Mouse (Mus musculus) liver, postnatal 0 days (tissue): ENCODE measurements around the gene AW549877. TPM values are rescaled to one million over a fixed set of nuclear protein-coding genes. Genes with fewer than 3 reads are reported as not detected.

Experiments
- ATAC-seq: fragments of 200-750 bp; cut with Nextera tagmentation; 2 replicates; pipeline ENCODE4 v1.8.0; 2017; ENCODE audit warnings: mild to moderate bottlenecking, moderate library complexity
- DNase-seq: peaks from one replicate; pipeline ENCODE4 v3.0.0-alpha.2; 2016
- H3K27ac ChIP-seq: fragments of 300-500 bp; sonication (generic); 2 replicates; pipeline ENCODE4 v1.5.1; 2014; ENCODE audit warnings: antibody characterized with exemption, moderate library complexity, mild to moderate bottlenecking, low read depth
- H3K27me3 ChIP-seq: fragments of 300-500 bp; sonication (generic); 2 replicates; pipeline ENCODE4 v1.6.1; 2014; ENCODE audit warnings: low read length, control low read depth, mixed read lengths; ENCODE audit not compliant: insufficient read depth
- H3K36me3 ChIP-seq: fragments of 300-500 bp; sonication (generic); replicated peaks from 2 replicates; pipeline ENCODE4 v1.6.1; 2014; ENCODE audit warnings: mild to moderate bottlenecking, control low read depth, low read length, moderate library complexity, mixed read lengths; ENCODE audit not compliant: insufficient read depth
- H3K4me1 ChIP-seq: fragments of 300-500 bp; sonication (generic); 2 replicates; pipeline ENCODE4 v1.6.1; 2014; ENCODE audit warnings: antibody characterized with exemption, mild to moderate bottlenecking, control low read depth; ENCODE audit not compliant: insufficient read depth
- H3K4me2 ChIP-seq: fragments of 300-500 bp; sonication (generic); 2 replicates; pipeline ENCODE4 v1.6.1; 2014; ENCODE audit warnings: low read depth, mild to moderate bottlenecking, low read length, moderate library complexity, mixed read lengths
- H3K4me3 ChIP-seq: fragments of 300-500 bp; sonication (generic); 2 replicates; pipeline ENCODE4 v1.5.1; 2014; ENCODE audit warnings: low read depth, low read length
- H3K9ac ChIP-seq: fragments of 300-500 bp; sonication (generic); replicated peaks from 2 replicates; pipeline ENCODE4 v1.6.1; 2014; ENCODE audit warnings: mild to moderate bottlenecking, moderate library complexity
- H3K9me3 ChIP-seq: fragments of 300-500 bp; sonication (generic); 2 replicates; pipeline ENCODE4 v1.6.1; 2016; ENCODE audit warnings: mild to moderate bottlenecking, control low read depth, low read length, mixed read lengths
- CTCF ChIP-seq: sonication (generic); IDR thresholded peaks from 2 replicates; pipeline ENCODE4 v1.5.1; 2016; ENCODE audit warnings: antibody characterized with exemption, low read depth
- EP300 ChIP-seq: IDR thresholded peaks from 2 replicates; pipeline ENCODE4 v1.6.1; 2016; ENCODE audit warnings: antibody characterized with exemption, low read depth, mild to moderate bottlenecking
- WGBS: fragments of 180-500 bp; shearing (Covaris S2); extraction: QIAGEN DNeasy Blood & Tissue Kit; methylation state at CpG from one replicate; pipeline ENCODE4 v1.1.7; 2014; ENCODE audit not compliant: insufficient replicate concordance; 5-methylcytosine and 5-hydroxymethylcytosine counted together
- polyA plus RNA-seq: library from polyadenylated mRNA; unstranded; fragments of >200 nt; fragmentation: Nextera tagmentation; extraction: Ambion mirVana; gene quantifications from 2 replicates; pipeline ENCODE4 v1.2.1, GENCODE M21; 2015

Gene AW549877
- polyA plus RNA-seq, 1 experiment from 2014 or later: 5.7 TPM

DNA sequence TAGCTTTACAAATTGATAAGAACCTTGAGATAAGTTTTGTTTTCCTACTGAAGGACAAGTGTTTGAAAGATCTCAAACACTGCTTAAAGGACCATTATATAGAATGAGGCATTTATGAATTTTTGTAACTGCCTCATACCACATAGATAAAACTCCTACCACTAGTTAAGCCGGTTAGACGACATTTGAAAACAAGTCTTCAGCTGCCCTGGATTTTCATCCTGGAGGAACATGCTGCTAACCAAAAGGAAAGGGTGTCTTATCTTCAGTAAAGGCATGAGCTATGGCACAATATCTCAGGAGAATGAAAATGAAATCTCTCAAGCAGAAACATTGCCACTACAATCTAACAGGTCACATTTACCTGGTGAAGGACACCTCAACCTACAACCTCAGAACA, 28.2 kb upstream of the AW549877 start:
- no peak overlapping the region for H3K9ac ChIP-seq
- no peak overlapping the region for H3K4me2 ChIP-seq
- no peaks in the 10 kb centered on the region for H3K27me3 ChIP-seq
- H3K36me3 ChIP-seq: no peaks in the 10 kb centered on the region
- no peak for TF ChIP-seq EP300
- TF ChIP-seq CTCF: no peak
- ATAC-seq: no peak
- H3K27ac ChIP-seq: no peak overlapping the region
- H3K4me1 ChIP-seq: peaks cover 3% of the 10 kb centered on the region
- no peak overlapping the region for H3K4me3 ChIP-seq
- no peak for DNase-seq
- no peaks in the 10 kb centered on the region for H3K9me3 ChIP-seq
- 68% methylated on average over 2 of the region's 2 CpGs for WGBS

DNA sequence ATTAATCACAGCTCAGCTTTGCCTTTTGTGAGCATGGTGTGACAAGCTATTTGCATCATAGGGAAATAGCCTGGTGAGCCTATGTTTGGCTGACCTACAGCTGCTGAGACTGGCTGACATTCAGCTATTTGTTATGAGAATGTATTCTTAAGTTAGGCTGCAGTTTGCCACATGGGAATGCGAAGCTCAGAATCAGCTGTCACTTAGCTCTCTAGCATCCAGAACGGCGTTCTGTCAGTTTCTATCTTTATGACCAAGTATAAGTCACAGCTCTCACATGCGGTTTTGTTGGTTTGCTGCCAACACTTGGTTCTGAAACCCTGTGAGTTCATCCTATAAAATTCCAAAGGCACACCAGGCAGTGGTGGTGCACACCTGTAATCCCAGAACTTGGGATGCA, 25.2 kb upstream of the AW549877 start:
- 84% methylated on average over 4 of the region's 4 CpGs for WGBS

DNA sequence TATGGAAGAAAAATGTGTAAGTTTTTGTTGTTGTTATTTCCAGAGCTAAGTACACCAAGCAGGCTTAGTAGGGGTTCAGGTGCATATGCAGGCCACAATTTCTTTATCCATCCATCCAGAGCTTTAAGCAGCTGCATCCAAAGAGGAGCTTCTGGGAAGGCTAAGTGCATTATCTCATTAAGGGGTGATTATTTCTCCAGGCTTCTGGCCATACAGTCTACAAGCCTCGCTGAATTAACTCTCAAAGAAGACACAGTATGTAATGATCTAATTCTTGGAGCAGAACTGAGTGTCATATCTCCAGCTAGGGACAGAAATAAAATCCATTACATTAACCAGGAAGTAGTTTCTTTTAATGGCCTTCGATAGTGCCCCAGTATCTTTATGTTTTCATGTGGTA, 18.3 kb upstream of the AW549877 start:
- H3K4me1 ChIP-seq: no peaks in the 10 kb centered on the region
- 70% methylated on average over 2 of the region's 2 CpGs for WGBS
- TF ChIP-seq EP300: no peak
- no peak for TF ChIP-seq CTCF
- H3K36me3 ChIP-seq: no peaks in the 10 kb centered on the region
- H3K27ac ChIP-seq: no peak overlapping the region
- no peak for ATAC-seq
- no peak overlapping the region for H3K4me3 ChIP-seq
- H3K27me3 ChIP-seq: no peaks in the 10 kb centered on the region
- no peak overlapping the region for H3K4me2 ChIP-seq
- H3K9ac ChIP-seq: no peak overlapping the region
- no peak for DNase-seq
- H3K9me3 ChIP-seq: no peaks in the 10 kb centered on the region

More for the DNA sequence above, 25.2 kb upstream of the AW549877 start:
- Histone ChIP-seq H3K4me2 (no peak overlapping the region), H3K9ac (no peak overlapping the region), H3K27me3 (no peaks in the 10 kb centered on the region), H3K9me3 (no peaks in the 10 kb centered on the region), H3K36me3 (no peaks in the 10 kb centered on the region), H3K4me1 (no peaks in the 10 kb centered on the region), H3K27ac (no peak overlapping the region), H3K4me3 (no peak overlapping the region)
- DNase-seq (no peak), ATAC-seq (no peak)
- TF ChIP-seq EP300 (no peak), CTCF (no peak)

DNA sequence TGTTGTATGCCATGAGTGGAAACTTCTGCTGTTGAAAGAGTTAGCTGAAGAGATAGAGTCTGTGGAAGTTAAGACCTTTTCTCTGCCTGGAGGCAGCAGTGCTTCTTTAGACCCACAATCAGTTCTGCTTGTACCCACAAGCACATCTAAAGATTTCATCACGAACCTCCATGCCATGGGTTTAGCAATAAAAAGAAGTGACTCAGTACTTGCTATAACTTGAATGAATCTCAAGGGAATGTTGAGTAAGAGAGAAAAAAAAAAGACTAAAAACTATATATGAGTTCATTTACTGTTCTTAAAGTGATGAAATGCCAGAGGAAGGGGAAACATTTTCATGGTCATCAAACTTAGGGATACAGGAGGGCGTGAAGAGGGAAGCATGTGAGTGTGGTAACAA, 5.0 kb upstream of the AW549877 start:
- no peaks in the 10 kb centered on the region for H3K36me3 ChIP-seq
- H3K9me3 ChIP-seq: no peaks in the 10 kb centered on the region; the same call in 1 of the 2 replicates
- 58% methylated on average over 2 of the region's 2 CpGs for WGBS
- DNase-seq: no peak
- ATAC-seq: no peak
- no peak overlapping the region for H3K4me2 ChIP-seq
- TF ChIP-seq EP300: no peak
- no peak for TF ChIP-seq CTCF
- no peaks in the 10 kb centered on the region for H3K27me3 ChIP-seq
- no peak overlapping the region for H3K4me3 ChIP-seq
- H3K9ac ChIP-seq: no peak overlapping the region
- no peaks in the 10 kb centered on the region for H3K4me1 ChIP-seq
- H3K27ac ChIP-seq: no peak overlapping the region

DNA sequence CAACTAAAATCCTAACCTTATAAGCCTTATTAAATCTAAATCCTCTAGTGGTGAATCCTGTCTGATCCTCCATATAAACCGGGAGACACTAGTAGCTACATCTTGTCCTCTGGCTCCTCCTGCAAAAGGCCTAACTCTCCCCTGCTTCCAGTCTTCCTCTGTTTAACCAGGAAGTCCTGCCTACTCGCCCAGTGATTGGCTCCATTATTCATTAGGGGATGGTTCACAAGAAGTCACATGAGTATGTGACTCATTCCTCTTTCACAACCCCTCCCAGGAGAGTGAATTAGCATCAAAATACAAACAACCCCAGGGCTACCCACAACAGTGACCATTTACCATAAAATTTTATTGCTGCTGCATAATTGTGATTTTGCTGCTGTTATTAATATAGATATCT, 3.6 kb upstream of the AW549877 start:
- no peak overlapping the region for H3K4me2 ChIP-seq
- ATAC-seq: no peak
- H3K27ac ChIP-seq: no peak overlapping the region
- no peaks in the 10 kb centered on the region for H3K27me3 ChIP-seq
- WGBS: 69% methylated on average over 2 of the region's 2 CpGs
- no peak for DNase-seq
- no peaks in the 10 kb centered on the region for H3K36me3 ChIP-seq
- H3K9ac ChIP-seq: no peak overlapping the region
- no peaks in the 10 kb centered on the region for H3K9me3 ChIP-seq
- no peak overlapping the region for H3K4me3 ChIP-seq
- H3K4me1 ChIP-seq: peaks cover 5% of the 10 kb centered on the region; the same call in 1 of the 2 replicates
- no peak for TF ChIP-seq EP300

DNA sequence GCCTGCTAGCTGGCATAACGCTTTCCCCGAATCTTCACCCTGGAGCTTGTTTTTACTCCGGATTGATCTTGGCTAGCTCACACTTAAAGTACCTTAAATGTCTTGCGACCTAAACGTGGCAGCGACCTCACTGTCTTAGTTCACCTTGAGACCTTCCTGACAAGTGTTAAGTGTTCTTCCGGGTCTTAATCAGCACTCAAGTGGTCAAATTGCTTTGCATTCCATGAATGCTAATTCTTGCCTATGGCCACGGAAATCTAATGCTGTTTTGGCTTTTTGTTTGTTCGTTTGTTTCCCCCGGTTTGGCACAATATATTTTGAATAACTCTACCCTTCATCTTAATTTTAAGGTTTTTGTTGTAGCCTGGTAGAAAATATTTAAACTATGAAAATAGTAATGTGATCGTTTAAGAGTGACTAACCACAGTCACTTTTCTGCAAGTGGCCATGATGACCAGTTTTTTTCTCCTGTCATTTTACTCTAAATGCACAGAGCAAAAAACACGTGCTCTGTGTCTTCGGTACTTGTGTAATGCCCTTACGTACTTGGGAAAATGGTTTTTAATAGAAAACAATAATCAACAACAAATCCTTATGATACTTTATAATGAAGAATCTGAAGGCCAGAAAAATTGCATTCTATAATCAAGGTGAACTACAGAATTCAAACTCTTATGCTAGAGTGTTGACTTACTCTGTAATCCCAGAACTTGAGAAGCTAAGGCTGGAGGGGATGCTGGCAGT, 895 bp upstream of the AW549877 start:
- Histone ChIP-seq H3K4me3 (peak overlapping the region; percentile 70), H3K4me1 (peaks cover 5% of the 10 kb centered on the region; the same call in 1 of the 2 replicates), H3K27me3 (no peaks in the 10 kb centered on the region), H3K27ac (peak overlapping the region; percentile 92), H3K4me2 (peak overlapping the region; percentile 83), H3K36me3 (peaks cover 7% of the 10 kb centered on the region), H3K9ac (peak overlapping the region; percentile 75), H3K9me3 (no peaks in the 10 kb centered on the region)
- TF ChIP-seq EP300: no peak
- no peak for TF ChIP-seq CTCF
- ATAC-seq (no peak), DNase-seq (no peak)
- 20% methylated on average over 14 of the region's 14 CpGs for whole genome bisulfite sequencing
